In the genomic region with DNA sequence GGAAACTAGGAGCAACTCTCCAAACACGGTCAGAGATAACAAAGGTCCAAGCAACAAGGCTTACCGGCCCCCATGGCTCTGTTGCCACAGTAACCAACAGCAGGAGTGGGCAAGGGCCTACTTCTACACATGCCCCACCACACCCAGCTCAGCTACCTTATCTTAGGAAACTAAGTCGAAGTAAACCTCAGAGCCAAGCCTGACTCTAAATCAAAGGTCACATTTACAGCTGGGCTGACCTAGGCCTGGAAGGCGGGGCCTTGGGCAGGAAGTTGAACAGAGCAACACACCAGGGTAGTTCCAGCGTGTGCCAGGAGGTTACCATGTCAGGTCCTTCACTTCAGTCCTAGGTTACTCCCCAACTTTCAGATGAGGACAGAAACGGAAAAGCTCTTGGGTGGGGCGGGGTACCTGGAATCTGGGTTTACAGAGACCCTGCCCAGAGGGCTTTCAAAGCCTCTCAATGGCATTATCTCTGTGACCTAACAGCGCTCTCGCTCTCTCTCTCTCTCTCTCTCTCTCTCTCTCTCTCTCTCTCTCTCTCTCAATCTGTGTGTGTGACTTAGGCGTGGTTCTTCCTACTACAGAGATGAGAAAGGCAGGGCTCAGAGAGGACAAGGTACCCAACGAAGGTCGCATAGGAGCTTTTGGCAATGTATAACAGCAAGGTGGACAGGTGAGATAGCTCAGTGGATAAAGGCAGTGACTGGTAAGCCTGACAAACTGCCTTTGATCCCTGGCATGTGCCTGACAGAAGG, we compare ENCODE assay signal across 9 mouse cellular contexts. TPM values are rescaled to one million over a fixed set of nuclear protein-coding genes. Genes with fewer than 3 reads are reported as not detected.
A peak's percentile ranks its signal among the peaks of the same experiment; 100 is the strongest.
DNase-seq lines count a peak whose midpoint lies in the region; ATAC-seq lines count a peak whose summit lies in the region.
"Had no signal": no experiment of that assay in that cellular context is flagged by ENCODE, and none has a peak within 500 bp of the region (broad histone marks: within the 10 kb centered on the region; RNA-seq: fewer than 3 reads in every experiment).

No protein-coding gene starts in this region.

- H3K4me1 ChIP-seq in midbrain, embryonic 16.5 days (ENCODE audit: control insufficient read depth, insufficient read depth, low read length), result no peaks in the 10 kb centered on the region

- H3K4me3 ChIP-seq in midbrain, embryonic 16.5 days (ENCODE audit: low read depth, low read length), result no peak overlapping the region
- H3K4me3 ChIP-seq: limb, embryonic 12.5 days had no signal

- no peaks in the 10 kb centered on the region for H3K27me3 ChIP-seq in midbrain, embryonic 16.5 days (ENCODE audit: control insufficient read depth, insufficient read depth, low read depth, low read length)
- H3K27me3 ChIP-seq: limb, embryonic 12.5 days had no signal

- no peak overlapping the region for H3K27ac ChIP-seq in midbrain, embryonic 16.5 days (ENCODE audit: low read length)
- H3K27ac ChIP-seq: limb, embryonic 12.5 days had no signal

- DNase-seq in 416B (ENCODE audit: low read depth) (peak; percentile 61), A20 (ENCODE audit: low read depth, low spot score) (peak; percentile 37)
- DNase-seq in left cerebral cortex, adult 18-20 months (ENCODE audit: low spot score in 2 of 2), result no peak
- DNase-seq: gastrocnemius, postnatal 14 days had no signal

- no peaks in the 10 kb centered on the region for H3K9me3 ChIP-seq in midbrain, embryonic 16.5 days (replicated peaks; ENCODE audit: control insufficient read depth, low read length, poor library complexity, severe bottlenecking)
- H3K9me3 ChIP-seq: limb, embryonic 12.5 days had no signal

- H3K36me3 ChIP-seq in midbrain, embryonic 16.5 days (ENCODE audit: control insufficient read depth, insufficient read depth, low read length), result peaks cover 2% of the 10 kb centered on the region; the same call in 1 of the 2 replicates

- peak; percentile 98 for ATAC-seq in inflammation-experienced regulatory T-cells, adult 6 months
- peak; percentile 39 for ATAC-seq in megakaryocyte, adult 5-6 weeks (ENCODE audit: poor library complexity, severe bottlenecking)
- no peak for ATAC-seq in midbrain, embryonic 16.5 days
- ATAC-seq in erythroid progenitor cell, adult 5-6 weeks (replicated peaks; ENCODE audit: low FRiP score, poor library complexity, severe bottlenecking), result no peak

- H3K4me2 ChIP-seq in midbrain, embryonic 16.5 days (ENCODE audit: low read length), result no peak overlapping the region
- H3K4me2 ChIP-seq: limb, embryonic 12.5 days had no signal

- no peak overlapping the region for H3K9ac ChIP-seq in midbrain, embryonic 16.5 days (ENCODE audit: low read depth, low read length)
- H3K9ac ChIP-seq: limb, embryonic 12.5 days had no signal

- WGBS in midbrain, embryonic 16.5 days, result 72% methylated on average over 12 of the region's 12 CpGs

RNA-seq across cellular contexts. Expression of a gene that starts 8.3 kb away (rescaled TPM):
- 100 to 1,000 TPM in 1 of 3 experiments, 10 to 100 TPM in 2; 88.8 to 145 (median 91.9) TPM for polyA plus RNA-seq in inflammation-experienced regulatory T-cells, adult 6 months (2017; shearing (Covaris generic))
- total RNA-seq in megakaryocyte, adult 5-6 weeks (2015), result 109 and 112 TPM in 2 replicates
- total RNA-seq in megakaryocyte, adult 5-6 weeks (2017), result 156 and 160 TPM in 2 replicates
- polyA plus RNA-seq in midbrain, embryonic 16.5 days (2015; fragmentation: Nextera tagmentation; extraction: Ambion mirVana), result 21.9 and 22.2 TPM in 2 replicates
- 73.9 and 91.8 TPM in 2 replicates for total RNA-seq in erythroid progenitor cell, adult 5-6 weeks (2015; ENCODE audit: low replicate concordance)
- total RNA-seq in erythroid progenitor cell, adult 5-6 weeks (2017; ENCODE audit: low replicate concordance), result 77.2 and 91.8 TPM in 2 replicates
- total RNA-seq in left cerebral cortex, adult 18-20 months (2021), result 10 to 100 TPM; 12.0 to 12.6 TPM

Comparison
In these comparisons a context has a peak if more than half of its experiments do, and no peak if none do; other contexts are left out.
1. DNase-seq: peak in 416B (single experiment) and A20 (single experiment); none in left cerebral cortex, adult 18-20 months (0 of 2).
2. ATAC-seq: peak in inflammation-experienced regulatory T-cells, adult 6 months (single experiment) and megakaryocyte, adult 5-6 weeks (single experiment); none in midbrain, embryonic 16.5 days (single experiment) and erythroid progenitor cell, adult 5-6 weeks (single experiment).
3. RNA of a gene that starts 8.3 kb away (total RNA-seq): 109 to 160 TPM in megakaryocyte, adult 5-6 weeks and 73.9 to 91.8 TPM in erythroid progenitor cell, adult 5-6 weeks; 12.0 to 12.6 TPM in left cerebral cortex, adult 18-20 months; every median in the first group is over 4 times any median in the second.